Mouse (Mus musculus) liver, embryonic 13.5 days (tissue): ENCODE measurements around the gene Gm20738. TPM values are rescaled to one million over a fixed set of nuclear protein-coding genes. Genes with fewer than 3 reads are reported as not detected.
"Not testable (repeated sequence)": the region's sequence is repeated elsewhere in the genome, so short reads cannot be mapped to it uniquely, and the experiment has no call there.

Source experiments
- ATAC-seq: fragments of 200-750 bp; cut with Nextera tagmentation; 2 replicates; pipeline ENCODE4 v1.8.0; 2017; ENCODE audit warnings: low read depth, mild to moderate bottlenecking, moderate number of reproducible peaks, moderate library complexity
- DNase-seq: peaks from one replicate; pipeline ENCODE4 v3.0.0; 2022
- H3K27ac ChIP-seq: fragments of 300-500 bp; sonication (generic); 2 replicates; pipeline ENCODE4 v1.5.1; 2015; ENCODE audit warnings: moderate library complexity, mild to moderate bottlenecking, inconsistent platforms
- H3K27me3 ChIP-seq: fragments of 300-500 bp; sonication (generic); 2 replicates; pipeline ENCODE4 v1.6.1; 2015; ENCODE audit warnings: mild to moderate bottlenecking, inconsistent platforms
- H3K36me3 ChIP-seq: fragments of 300-500 bp; sonication (generic); 2 replicates; pipeline ENCODE4 v1.6.1; 2015; ENCODE audit warnings: mild to moderate bottlenecking, inconsistent platforms
- H3K4me1 ChIP-seq: fragments of 300-500 bp; sonication (generic); replicated peaks from 2 replicates; pipeline ENCODE4 v1.6.1; 2015; ENCODE audit warnings: inconsistent platforms
- H3K4me2 ChIP-seq: fragments of 300-500 bp; sonication (generic); 2 replicates; pipeline ENCODE4 v1.6.1; 2015; ENCODE audit warnings: inconsistent platforms, mild to moderate bottlenecking, moderate library complexity
- H3K4me3 ChIP-seq: fragments of 300-500 bp; sonication (generic); replicated peaks from 2 replicates; pipeline ENCODE4 v1.5.1; 2015; ENCODE audit warnings: mild to moderate bottlenecking, inconsistent platforms
- H3K9ac ChIP-seq: fragments of 300-500 bp; sonication (generic); 2 replicates; pipeline ENCODE4 v1.6.1; 2015; ENCODE audit warnings: mild to moderate bottlenecking, inconsistent platforms
- H3K9me3 ChIP-seq: fragments of 300-500 bp; sonication (generic); replicated peaks from 2 replicates; pipeline ENCODE4 v1.6.1; 2016; ENCODE audit warnings: inconsistent platforms
- WGBS: fragments of 180-500 bp; shearing (Covaris S2); methylation state at CpG from one replicate; pipeline ENCODE4 v1.1.7; 2015; ENCODE audit not compliant: insufficient replicate concordance; 5-methylcytosine and 5-hydroxymethylcytosine counted together
- polyA plus RNA-seq: library from polyadenylated mRNA; unstranded; fragments of >200 nt; fragmentation: Nextera tagmentation; extraction: Ambion mirVana; gene quantifications from 2 replicates; pipeline ENCODE4 v1.2.1, GENCODE M21; 2015

Gm20738 gene
- not detected in 2 replicates for polyA plus RNA-seq

GRCm38 (mm10) chrY:37957511-37957910, at the start of gene Gm20738:
Gm20738 (plus strand) TSS chrY:37957811.
- not testable (repeated sequence) for H3K36me3 ChIP-seq, ATAC-seq, H3K4me3 ChIP-seq, DNase-seq, H3K9ac ChIP-seq, H3K27ac ChIP-seq, H3K4me1 ChIP-seq, H3K4me2 ChIP-seq, H3K27me3 ChIP-seq, H3K9me3 ChIP-seq
- WGBS: 34% methylated on average over 4 of the region's 4 CpGs
